Mouse (Mus musculus) embryonic stem cell, embryonic (primary cell): Measurements from ENCODE around the gene Gtf3c2.

Source experiments
- CTCF ChIA-PET, 4 experiments: fragments of 300-600 bp in 2 of 4; fragments of 350-600 bp in 2 of 4; sonication (Branson Sonifier 250); formaldehyde crosslinking; loops; one replicate each; lab custom pipeline; 2022; ENCODE audit warnings: inconsistent platforms in 2 of 4; lab: Charles Lee
- POLR2A ChIA-PET, 4 experiments: fragments of 300-600 bp in 2 of 4; fragments of 350-600 bp in 2 of 4; sonication (Branson Sonifier 250); formaldehyde crosslinking; loops; one replicate each; lab custom pipeline; 2022; ENCODE audit warnings: antibody characterized with exemption in 4 of 4, inconsistent platforms in 1 of 4; lab: Charles Lee

Gtf3c2 gene

DNA sequence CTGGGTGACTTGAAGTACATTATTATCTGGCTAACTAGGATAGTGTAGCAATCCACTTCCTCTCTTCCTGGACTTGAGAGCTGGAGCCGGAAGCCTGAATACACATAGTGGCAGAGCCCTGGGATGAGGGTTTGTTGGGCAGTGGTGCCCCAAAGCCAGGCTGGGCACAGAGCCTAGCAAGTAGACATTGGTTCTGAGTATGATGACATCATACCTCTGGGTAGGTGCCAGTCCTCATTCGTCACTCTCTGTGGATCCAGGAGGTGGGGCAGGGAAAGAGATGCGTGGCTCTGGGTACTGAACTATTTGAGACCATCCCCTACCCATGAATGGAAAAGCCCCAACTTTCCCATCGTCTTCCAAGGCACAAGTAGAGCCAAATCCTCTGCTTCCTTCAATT lies 30.2 kb downstream of the Gtf3c2 start:
- ChIA-PET CTCF (interaction anchor here in 1 of 4 experiments (0.7 to 0.8 kb wide), 2 partner anchors 20 to 27 kb away, joined by 4 to 5 read pairs; no protein-coding TSS in a partner anchor), POLR2A (interaction anchor here in 2 of 4 experiments (1.0 to 11.5 kb wide), 6 partner anchors 11 to 261 kb away, joined by 5 to 141 read pairs (median 8); partner anchors contain the start of genes Agbl5 (in 1 of the 2), Eif2b4 (in 1 of the 2), Gm29609 (in 1 of the 2) and Gtf3c2 (in 1 of the 2))

DNA sequence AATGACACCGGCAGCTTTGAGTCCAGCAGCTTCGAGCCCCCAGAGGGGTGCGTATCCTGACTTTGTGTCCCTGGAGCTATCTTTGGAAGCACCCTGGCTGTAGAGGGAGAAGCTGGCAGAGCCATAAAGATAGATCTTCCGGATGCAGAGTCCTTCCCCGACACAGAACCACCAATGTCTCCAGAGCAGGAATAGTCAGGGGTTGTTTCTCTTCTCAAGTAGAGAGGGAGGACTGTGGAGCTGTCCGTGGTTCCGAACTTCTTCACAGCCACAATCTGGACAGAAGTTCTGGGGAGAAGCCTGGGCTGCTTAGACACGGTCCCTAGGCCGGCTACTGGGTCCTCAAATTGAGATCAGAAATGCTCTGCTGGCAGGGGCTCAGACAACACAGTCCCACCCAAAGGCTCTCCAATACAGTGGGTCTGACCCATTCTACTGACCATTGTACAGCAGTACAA lies 40.9 kb downstream of the Gtf3c2 start:
- ChIA-PET POLR2A (interaction anchor here (0.5 to 9.1 kb wide), 34 partner anchors 9 to 922 kb away, joined by 3 to 97 read pairs (median 5); partner anchors contain the start of genes Atraid (in 3 of the 4), Mpv17 (in 3 of the 4), Slc5a6 (in 3 of the 4) and Trim54 (in 3 of the 4)), CTCF (interaction anchor here in 2 of 4 experiments (1.0 to 1.5 kb wide), 5 partner anchors 13 to 189 kb away, joined by 3 to 5 read pairs (median 4); no protein-coding TSS in a partner anchor)

DNA sequence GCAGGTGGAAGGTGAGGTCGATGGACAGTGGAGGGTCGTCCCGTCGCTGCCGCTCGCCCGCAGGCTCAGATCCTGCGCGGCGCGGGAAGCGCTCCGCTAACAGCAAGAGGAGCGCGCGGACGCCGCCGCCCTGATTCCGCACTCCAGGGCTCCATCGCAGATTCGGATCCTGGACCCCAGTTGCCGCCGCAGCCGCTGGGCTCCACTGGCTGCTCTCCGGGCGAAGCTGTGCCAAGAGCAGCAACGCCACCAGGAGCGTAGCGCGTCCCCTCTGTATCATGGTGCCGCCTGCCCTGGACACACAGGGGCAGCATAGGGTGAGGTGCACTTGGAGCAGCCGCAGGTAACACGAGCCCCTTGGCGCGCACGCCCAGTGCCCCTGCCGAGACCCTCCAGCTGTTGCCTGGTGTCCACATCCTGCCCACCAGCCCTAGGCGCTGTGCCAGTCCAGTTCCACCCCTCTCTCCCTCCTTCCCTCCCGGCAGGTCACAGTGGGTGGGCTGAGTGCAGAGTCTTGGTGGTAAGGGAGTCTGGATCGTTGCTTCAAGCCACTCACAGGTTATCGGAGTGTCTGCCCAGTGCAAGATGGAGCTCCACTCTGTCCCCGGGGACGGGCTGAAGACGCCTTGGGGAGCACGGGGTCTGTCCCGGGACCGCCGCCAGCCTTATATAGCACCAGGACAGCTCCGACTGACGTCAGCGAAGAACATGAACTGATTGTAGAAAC lies 41.5 kb downstream of the Gtf3c2 start, which contains the start of gene Ucn:
Ucn (minus strand) TSS at position 589 of the 727 bp plus-strand sequence.
- CTCF ChIA-PET, result interaction anchor here in 2 of 4 experiments (0.6 to 1.5 kb wide), 6 partner anchors 12 to 190 kb away, joined by 3 to 5 read pairs (median 4); no protein-coding TSS in a partner anchor
- POLR2A ChIA-PET, result interaction anchor here (0.5 to 9.1 kb wide), 46 partner anchors 9 to 451 kb away, joined by 3 to 97 read pairs (median 4); partner anchors contain the start of genes Atraid (in 3 of the 4), Mpv17 (in 3 of the 4), Slc5a6 (in 3 of the 4) and Trim54 (in 3 of the 4)

DNA sequence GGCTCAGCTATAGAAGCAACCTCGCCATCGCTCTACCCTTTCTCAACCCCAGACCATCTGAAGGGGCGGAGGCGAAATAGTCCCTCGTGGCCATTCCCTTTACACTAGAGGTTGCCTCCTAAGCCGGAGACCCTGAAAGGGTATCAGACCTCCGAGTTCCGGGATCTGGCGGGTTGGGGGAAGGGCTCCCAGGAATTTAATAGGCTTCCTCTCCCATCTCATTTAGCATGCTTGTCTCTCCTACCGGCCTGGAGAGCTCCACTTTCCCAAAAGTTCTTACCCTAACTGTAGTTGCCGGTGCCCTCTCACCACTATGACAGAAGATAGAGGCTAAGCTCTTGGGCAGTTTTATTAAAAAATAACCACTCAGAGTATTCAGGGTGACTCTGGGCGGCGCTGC lies 42.3 kb downstream of the Gtf3c2 start:
- CTCF ChIA-PET, result interaction anchor here in 3 of 4 experiments (0.6 to 2.9 kb wide), 10 partner anchors 9 to 477 kb away, joined by 3 to 17 read pairs (median 3); no protein-coding TSS in a partner anchor

DNA sequence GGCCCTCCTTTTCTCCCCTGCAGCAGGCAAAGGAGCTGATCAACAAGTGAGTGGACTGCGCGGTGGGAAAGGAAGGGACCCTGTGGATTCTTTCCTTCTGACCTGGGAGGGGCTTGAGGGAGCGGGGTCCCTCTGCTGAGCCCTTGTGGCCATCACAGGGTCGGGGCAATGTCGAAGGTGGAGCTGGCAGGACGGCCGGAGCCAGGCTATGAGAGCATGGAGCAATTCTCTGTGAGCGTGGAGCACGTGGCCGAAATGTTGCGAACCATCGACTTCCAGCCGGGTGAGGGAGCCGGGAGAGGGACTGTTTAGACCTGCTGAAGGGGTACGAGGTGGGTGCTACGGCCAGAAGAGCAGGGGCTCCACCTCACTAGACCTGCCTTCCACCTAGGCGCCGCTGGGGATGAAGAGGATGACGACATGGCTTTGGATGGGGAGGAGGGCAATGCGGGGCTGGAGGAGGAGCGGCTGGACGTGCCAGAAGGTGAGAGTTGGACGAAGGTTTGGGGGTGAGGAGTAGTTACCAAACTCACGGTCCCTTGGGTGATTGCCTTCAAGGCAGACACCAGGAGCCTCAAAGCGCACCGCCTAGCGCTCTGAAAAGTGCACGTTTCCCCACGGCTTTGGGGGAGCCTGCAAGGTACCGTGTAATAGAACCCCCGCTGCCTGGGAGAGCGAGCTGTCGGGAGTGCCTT lies 43.1 kb downstream of the Gtf3c2 start:
- POLR2A ChIA-PET, result interaction anchor here in 3 of 4 experiments (0.6 to 9.1 kb wide), 41 partner anchors 8 to 1560 kb away, joined by 3 to 97 read pairs (median 4); partner anchors contain the start of genes Gm29609 (in 3 of the 3), Gtf3c2 (in 3 of the 3), Atraid (in 2 of the 3) and Mpv17 (in 2 of the 3)
- CTCF ChIA-PET, result interaction anchor here (0.6 to 2.9 kb wide), 15 partner anchors 8 to 1022 kb away, joined by 3 to 17 read pairs (median 3); no protein-coding TSS in a partner anchor

More for the DNA sequence above, 42.3 kb downstream of the Gtf3c2 start:
- POLR2A ChIA-PET, result interaction anchor here (0.5 to 9.1 kb wide), 43 partner anchors 9 to 1561 kb away, joined by 3 to 97 read pairs (median 4); partner anchors contain the start of genes Gm29609 (in 3 of the 4), Gtf3c2 (in 3 of the 4), Atraid (in 2 of the 4) and Mpv17 (in 2 of the 4)

DNA sequence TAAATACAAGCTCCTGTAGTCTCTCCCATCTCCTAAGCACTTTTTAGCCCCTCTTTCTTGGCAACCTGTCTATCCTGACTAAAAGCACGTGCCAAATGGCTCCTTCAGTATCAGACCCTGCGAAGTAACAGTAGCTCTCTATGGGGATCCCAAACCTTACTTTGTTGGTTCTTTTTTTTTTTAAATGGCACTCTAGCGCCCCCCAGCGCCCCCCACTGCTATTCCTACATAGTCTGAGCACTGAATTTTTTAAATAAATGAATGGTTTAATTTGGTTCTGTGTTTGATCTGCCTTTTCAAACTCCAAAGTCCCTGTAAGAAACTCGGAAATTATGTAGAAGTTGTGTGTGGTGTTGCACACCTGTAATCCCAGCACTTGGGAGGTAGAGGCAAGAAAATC lies 53.9 kb downstream of the Gtf3c2 start:
- POLR2A ChIA-PET, result interaction anchor here (0.6 to 3.8 kb wide), 19 partner anchors 8 to 1515 kb away, joined by 3 to 30 read pairs (median 4); partner anchors contain the start of genes Trim54 (in 3 of the 4), Atraid (in 2 of the 4), Slc5a6 (in 2 of the 4) and Gm29609 (in 1 of the 4)
- CTCF ChIA-PET, result interaction anchor here (0.6 to 2.8 kb wide), 46 partner anchors 9 to 613 kb away, joined by 3 to 22 read pairs (median 4); partner anchors contain the start of genes Trim54 (in 3 of the 4), Atraid (in 1 of the 4), Gm29609 (in 1 of the 4) and Gtf3c2 (in 1 of the 4)

DNA sequence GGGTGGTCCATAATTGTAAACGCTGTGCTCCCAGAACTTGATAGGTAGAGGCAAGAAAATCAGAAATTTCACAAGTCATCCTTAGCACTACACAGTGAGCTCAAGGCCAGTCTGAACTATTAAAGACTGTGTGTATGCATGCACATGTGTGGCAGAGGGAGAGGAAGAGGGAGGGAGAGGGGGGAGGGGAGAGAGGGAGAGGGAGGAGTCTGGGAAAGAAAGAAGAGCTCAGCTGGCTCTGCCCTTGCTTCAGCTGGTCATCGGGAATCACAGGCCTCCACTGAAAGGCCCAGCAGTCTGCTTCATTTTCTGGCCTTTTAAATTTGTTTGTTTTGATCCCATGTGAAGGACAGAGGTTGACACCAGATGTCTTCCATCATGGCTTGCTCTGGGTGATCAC lies 56.5 kb downstream of the Gtf3c2 start:
- ChIA-PET CTCF (interaction anchor here in 2 of 4 experiments (0.6 to 0.7 kb wide), 2 partner anchors 17 to 125 kb away, joined by 3 to 4 read pairs; no protein-coding TSS in a partner anchor), POLR2A (interaction anchor here in 2 of 4 experiments (0.7 to 8.6 kb wide), 10 partner anchors 9 to 95 kb away, joined by 3 to 97 read pairs (median 4); partner anchors contain the start of genes Atraid (in 1 of the 2), Dnajc5g (in 1 of the 2), Slc5a6 (in 1 of the 2) and Ucn (in 1 of the 2))

DNA sequence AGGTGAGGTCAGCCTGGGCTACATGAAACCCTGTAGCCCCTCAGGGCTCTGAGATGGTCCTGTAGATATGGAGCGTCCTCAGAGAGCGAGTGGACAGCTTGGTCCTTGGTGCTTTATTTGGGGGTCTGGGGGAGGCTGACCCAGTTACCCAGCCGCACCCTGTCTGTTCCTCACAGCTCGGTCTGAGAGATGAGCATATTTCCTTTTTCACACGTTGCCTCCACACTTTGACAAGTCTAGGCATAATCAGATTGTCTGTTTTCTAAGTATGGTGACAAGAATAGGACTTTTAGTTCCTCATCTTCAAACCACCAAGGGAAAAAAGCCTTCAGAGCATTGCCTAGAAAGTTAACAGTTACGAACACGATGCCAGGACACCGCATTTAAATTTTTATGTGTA lies 58.8 kb downstream of the Gtf3c2 start:
- ChIA-PET CTCF (no interaction called here), POLR2A (interaction anchor here in 1 of 4 experiments (8.6 kb wide), 1 partner anchor 17 kb away, joined by 97 read pairs; the partner anchor contains the start of gene Ucn)

DNA sequence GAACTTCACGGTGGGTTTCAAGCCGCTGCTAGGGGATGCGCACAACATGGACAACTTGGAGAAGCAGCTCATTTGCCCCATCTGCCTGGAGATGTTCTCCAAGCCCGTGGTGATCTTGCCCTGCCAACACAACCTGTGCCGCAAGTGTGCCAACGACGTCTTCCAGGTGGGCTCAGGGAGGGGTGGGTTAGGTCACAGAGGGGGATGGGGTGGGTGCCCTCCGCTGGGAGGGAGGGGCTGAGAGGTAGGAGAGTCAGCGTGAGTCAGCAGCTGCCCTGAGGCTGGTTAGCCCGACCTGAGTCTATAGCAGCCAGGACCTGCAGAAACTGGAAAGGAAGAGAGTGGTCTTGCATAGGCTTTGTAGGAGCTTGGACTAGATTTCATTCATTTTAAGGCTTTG lies 63.0 kb downstream of the Gtf3c2 start:
- POLR2A ChIA-PET, result interaction anchor here (0.6 to 8.6 kb wide), 75 partner anchors 8 to 1902 kb away, joined by 3 to 97 read pairs (median 5); partner anchors contain the start of genes Atraid (in 3 of the 4), Slc30a3 (in 3 of the 4), Slc5a6 (in 3 of the 4) and Ucn (in 3 of the 4)

DNA sequence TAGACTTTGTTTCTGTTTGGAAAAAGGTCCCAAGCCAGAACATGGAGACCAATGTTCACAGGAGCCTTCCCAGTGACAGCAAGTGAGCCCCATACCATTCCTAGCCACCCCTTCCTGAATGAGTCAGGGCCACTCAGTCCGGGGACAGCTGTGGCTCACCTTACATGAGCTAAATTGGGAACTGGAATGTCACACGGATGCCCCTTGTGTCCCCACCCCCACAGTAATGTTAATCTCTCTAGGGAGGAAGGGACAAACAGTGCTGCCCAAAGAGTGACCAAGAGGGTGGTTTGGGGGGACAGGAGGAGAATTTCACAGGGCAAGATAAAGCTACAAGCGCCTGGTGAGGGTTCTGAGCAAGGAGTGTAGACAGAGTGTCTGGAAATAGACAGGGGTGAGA lies 63.6 kb downstream of the Gtf3c2 start, which contains the start of gene Trim54:
Trim54 (plus strand) TSS at position 359 of the 400 bp plus-strand sequence.
- CTCF ChIA-PET, result interaction anchor here (0.5 to 2.6 kb wide), 14 partner anchors 8 to 320 kb away, joined by 3 to 14 read pairs (median 3); partner anchors contain the start of genes Dnajc5g (in 1 of the 4) and Slc30a3 (in 1 of the 4)

More for the DNA sequence above, 63.0 kb downstream of the Gtf3c2 start:
- CTCF ChIA-PET, result interaction anchor here (0.6 to 2.6 kb wide), 13 partner anchors 8 to 321 kb away, joined by 3 to 14 read pairs (median 3); partner anchors contain the start of genes Dnajc5g (in 1 of the 4) and Slc30a3 (in 1 of the 4)

DNA sequence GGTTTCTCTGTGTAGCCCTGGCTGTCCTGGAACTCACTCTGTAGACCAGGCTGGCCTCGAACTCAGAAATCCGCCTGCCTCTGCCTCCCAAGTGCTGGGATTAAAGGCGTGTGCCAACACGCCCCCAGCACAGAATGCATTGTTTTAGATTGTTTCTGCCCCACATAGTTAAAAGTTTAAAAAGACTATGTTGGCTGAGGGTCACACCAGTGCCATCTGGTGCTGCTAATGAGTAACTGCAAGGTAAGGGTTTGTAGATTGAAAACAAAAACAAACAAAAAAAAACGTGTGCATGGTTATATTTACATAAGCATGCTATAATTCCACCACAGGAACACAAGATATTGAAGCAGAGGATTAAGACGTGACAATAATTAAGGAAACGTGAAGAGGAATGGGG lies 69.2 kb downstream of the Gtf3c2 start:
- CTCF ChIA-PET, result interaction anchor here in 1 of 4 experiments (0.7 kb wide), 1 partner anchor 398 kb away, joined by 3 read pairs; no protein-coding TSS in a partner anchor
- POLR2A ChIA-PET, result interaction anchor here in 1 of 4 experiments (1.7 to 2.2 kb wide), 2 partner anchors 41 to 62 kb away, joined by 3 to 9 read pairs; partner anchors contain the start of genes Atraid and Slc5a6

More for the DNA sequence above, 63.6 kb downstream of the Gtf3c2 start, which contains the start of gene Trim54:
- POLR2A ChIA-PET, result interaction anchor here (0.6 to 8.6 kb wide), 76 partner anchors 8 to 1902 kb away, joined by 3 to 97 read pairs (median 5); partner anchors contain the start of genes Atraid (in 3 of the 4), Gm29609 (in 3 of the 4), Gtf3c2 (in 3 of the 4) and Slc30a3 (in 3 of the 4)

DNA sequence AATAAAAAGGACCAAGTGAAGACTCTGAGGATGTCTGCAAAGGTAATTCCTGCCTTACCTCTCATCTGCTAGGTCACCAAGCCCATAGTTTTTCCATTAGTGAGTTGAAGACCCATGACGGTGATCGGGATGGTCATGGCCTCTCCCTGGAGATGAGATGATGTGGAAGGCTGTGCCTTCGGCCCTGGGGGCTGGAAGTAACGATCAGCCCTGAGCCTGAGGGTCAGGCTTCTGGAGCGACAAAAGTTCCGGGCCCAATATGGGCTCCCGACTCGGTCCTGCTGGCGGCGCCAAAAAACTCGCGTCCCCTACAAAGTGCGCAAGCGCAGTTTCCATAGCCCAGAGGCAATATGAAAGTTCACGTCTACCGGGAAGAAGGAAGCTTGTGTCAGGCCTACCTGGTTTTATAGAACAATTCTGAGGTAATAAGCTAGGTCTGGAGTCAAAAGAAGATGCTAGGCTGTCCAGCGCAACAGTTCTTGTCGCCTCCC lies 71.9 kb downstream of the Gtf3c2 start, which contains the start of gene Slc30a3:
Slc30a3 (minus strand) TSS at position 238 of the 491 bp plus-strand sequence.
- CTCF ChIA-PET, result interaction anchor here in 1 of 4 experiments (0.7 to 1.2 kb wide), 3 partner anchors 9 to 15 kb away, joined by 3 read pairs; partner anchors contain the start of gene Trim54
- POLR2A ChIA-PET, result interaction anchor here in 3 of 4 experiments (0.6 to 2.3 kb wide), 16 partner anchors 9 to 466 kb away, joined by 3 to 19 read pairs (median 4); partner anchors contain the start of genes Trim54 (in 3 of the 3), Atraid (in 1 of the 3) and Slc5a6 (in 1 of the 3)
